Mouse (Mus musculus) ovary, adult 18-20 months (tissue): ENCODE measurements at regions not wholly inside any gene's neighbourhood (a gene's known extent, or its start where the extent isn't known, plus 50 kb on each side); places are given as distances from the start of the nearest gene placed in this dataset.

Experiments
- DNase-seq: peaks from one replicate; pipeline ENCODE4 v3.0.0; 2022; ENCODE audit warnings: low spot score, mixed read lengths

GRCm38 (mm10) chr15:38569011-38569640, 1143.8 kb downstream of the 4930447A16Rik start:
- DNase-seq = no peak

- no peak for DNase-seq
These were observed 1144.8 kb downstream of the 4930447A16Rik start for GRCm38 (mm10) chr15:38570144-38570543.

GRCm38 (mm10) chr15:38570735-38571134, 1145.4 kb downstream of the 4930447A16Rik start:
- no peak for DNase-seq

- DNase-seq = no peak
These were observed 1147.3 kb downstream of the 4930447A16Rik start for GRCm38 (mm10) chr15:38572652-38573051.

GRCm38 (mm10) chr15:38574447-38574846, 1149.1 kb downstream of the 4930447A16Rik start:
- DNase-seq = no peak

GRCm38 (mm10) chr15:38575254-38575653, 1149.9 kb downstream of the 4930447A16Rik start:
- no peak for DNase-seq

- DNase-seq = no peak
These were observed 1152.3 kb downstream of the 4930447A16Rik start for GRCm38 (mm10) chr15:38577691-38578090.

- DNase-seq = no peak
These were observed 1154.1 kb downstream of the 4930447A16Rik start for GRCm38 (mm10) chr15:38579481-38579880.

GRCm38 (mm10) chr15:38583500-38583899, 1158.1 kb downstream of the 4930447A16Rik start:
- DNase-seq = no peak

GRCm38 (mm10) chr15:38584425-38584824, 1159.1 kb downstream of the 4930447A16Rik start:
- DNase-seq = no peak

- no peak for DNase-seq
These were observed 1160.3 kb downstream of the 4930447A16Rik start for GRCm38 (mm10) chr15:38585610-38586009.

GRCm38 (mm10) chr15:38586594-38586993, 1161.2 kb downstream of the 4930447A16Rik start:
- DNase-seq = no peak

- no peak for DNase-seq
These were observed 1162.9 kb downstream of the 4930447A16Rik start for GRCm38 (mm10) chr15:38588268-38588667.

- DNase-seq = no peak
These were observed 1163.7 kb downstream of the 4930447A16Rik start for GRCm38 (mm10) chr15:38589010-38589409.

GRCm38 (mm10) chr15:38589675-38590074, 1164.3 kb downstream of the 4930447A16Rik start:
- DNase-seq = no peak

GRCm38 (mm10) chr15:38594095-38594494, 1168.7 kb downstream of the 4930447A16Rik start:
- DNase-seq = peak; percentile 52

GRCm38 (mm10) chr15:38594747-38595146, 1169.4 kb downstream of the 4930447A16Rik start:
- DNase-seq = no peak

- no peak for DNase-seq
These were observed 1170.5 kb downstream of the 4930447A16Rik start for GRCm38 (mm10) chr15:38595820-38596219.

- DNase-seq = no peak
These were observed 1172.1 kb downstream of the 4930447A16Rik start for GRCm38 (mm10) chr15:38597458-38597857.

GRCm38 (mm10) chr15:38601436-38601835, 1176.1 kb downstream of the 4930447A16Rik start:
- no peak for DNase-seq

- DNase-seq = peak; percentile 21
These were observed 1177.0 kb downstream of the 4930447A16Rik start for GRCm38 (mm10) chr15:38602187-38602870.

GRCm38 (mm10) chr15:38603918-38604317, 1178.6 kb downstream of the 4930447A16Rik start:
- DNase-seq = no peak

GRCm38 (mm10) chr15:38607368-38607767, 1182.0 kb downstream of the 4930447A16Rik start:
- no peak for DNase-seq
